Mouse (Mus musculus): ENCODE measurements around the gene Nae1.
"Not testable (repeated sequence)": the region's sequence is repeated elsewhere in the genome, so short reads cannot be mapped to it uniquely, and the experiment has no call there.

- not testable (repeated sequence) for TF ChIP-seq CTCF (IDR thresholded peaks at IDR 0.05; ENCODE audit: borderline replicate concordance, insufficient read depth, low read length); POLR2A (IDR thresholded peaks at IDR 0.05; ENCODE audit: low read depth, low read length)
These were observed 43.2 kb upstream of the Nae1 start for GRCm38 (mm10) chr8:104577606-104578005.
